14 mouse cellular contexts compared by ENCODE assay signal in genomic region chr10:80297526-80298133, GRCm38 (mm10). TPM values are rescaled to one million over a fixed set of nuclear protein-coding genes. Genes with fewer than 3 reads are reported as not detected.
DNase-seq lines count a peak whose midpoint lies in the region; ATAC-seq and TF ChIP-seq lines count a peak whose summit lies in the region.
"Had no signal": no experiment of that assay in that cellular context is flagged by ENCODE, and none has a peak within 500 bp of the region (broad histone marks: within the 10 kb centered on the region; RNA-seq: fewer than 3 reads in every experiment).

No protein-coding gene starts in this region.

- H3K4me3 ChIP-seq in heart, embryonic 12.5 days: no peak overlapping the region
- peak overlapping the region; percentile 79; the same call in 1 of the 2 replicates for H3K4me3 ChIP-seq in cortical plate, adult 2 months (ENCODE audit: insufficient read depth, low read length)
- H3K4me3 ChIP-seq in hindbrain, embryonic 10.5 days: peak overlapping the region; percentile 88; the same call in 1 of the 2 replicates
- H3K4me3 ChIP-seq in midbrain, embryonic 15.5 days: peak overlapping the region; percentile 47; the same call in 1 of the 2 replicates

- H3K27ac ChIP-seq in heart, embryonic 12.5 days (ENCODE audit: poor library complexity, severe bottlenecking): no peak overlapping the region
- H3K27ac ChIP-seq in cortical plate, adult 2 months (ENCODE audit: insufficient read depth, low read length): peak overlapping the region; percentile 86
- H3K27ac ChIP-seq in hindbrain, embryonic 10.5 days: peak overlapping the region; percentile 96
- H3K27ac ChIP-seq in midbrain, embryonic 15.5 days: peak overlapping the region; percentile 98
- H3K27ac ChIP-seq: kidney, postnatal 0 days; macrophage had no signal

- H3K9me3 ChIP-seq in heart, embryonic 12.5 days (replicated peaks): no peaks in the 10 kb centered on the region
- H3K9me3 ChIP-seq in hindbrain, embryonic 10.5 days: no peaks in the 10 kb centered on the region
- no peaks in the 10 kb centered on the region for H3K9me3 ChIP-seq in midbrain, embryonic 15.5 days

- H3K27me3 ChIP-seq in heart, embryonic 12.5 days (replicated peaks): peaks cover 64% of the 10 kb centered on the region
- peaks cover 61% of the 10 kb centered on the region for H3K27me3 ChIP-seq in hindbrain, embryonic 10.5 days (ENCODE audit: insufficient read depth, poor library complexity, severe bottlenecking)
- H3K27me3 ChIP-seq in midbrain, embryonic 15.5 days (replicated peaks): no peaks in the 10 kb centered on the region
- H3K27me3 ChIP-seq: Patski had no signal

- peaks cover 42% of the 10 kb centered on the region for H3K4me1 ChIP-seq in heart, embryonic 12.5 days (replicated peaks)
- H3K4me1 ChIP-seq in cortical plate, adult 2 months (ENCODE audit: control insufficient read depth, insufficient read depth, low read length): peaks cover 15% of the 10 kb centered on the region
- peaks cover 96% of the 10 kb centered on the region for H3K4me1 ChIP-seq in hindbrain, embryonic 10.5 days (replicated peaks)
- peaks cover 73% of the 10 kb centered on the region for H3K4me1 ChIP-seq in midbrain, embryonic 15.5 days

- no peak for TF ChIP-seq CTCF in cortical plate, adult 2 months (IDR thresholded peaks at IDR 0.05; ENCODE audit: extremely low read depth, insufficient read depth, low read length)

- no peak for TF ChIP-seq POLR2A in cortical plate, adult 2 months (IDR thresholded peaks at IDR 0.05; ENCODE audit: extremely low read depth, insufficient read depth, low read length)

- H3K36me3 ChIP-seq in heart, embryonic 12.5 days: peaks cover 21% of the 10 kb centered on the region
- H3K36me3 ChIP-seq in hindbrain, embryonic 10.5 days: peaks cover 28% of the 10 kb centered on the region
- peaks cover 14% of the 10 kb centered on the region for H3K36me3 ChIP-seq in midbrain, embryonic 15.5 days (replicated peaks)

- peak overlapping the region; percentile 23; the same call in 1 of the 2 replicates for H3K9ac ChIP-seq in heart, embryonic 12.5 days
- H3K9ac ChIP-seq in midbrain, embryonic 15.5 days: peak overlapping the region; percentile 92

- WGBS in heart, embryonic 12.5 days: 66% methylated on average over 8 of the region's 8 CpGs
- WGBS in hindbrain, embryonic 10.5 days: 74% methylated on average over 8 of the region's 8 CpGs
- 66% methylated on average over 8 of the region's 8 CpGs for WGBS in midbrain, embryonic 15.5 days

- DNase-seq in heart, adult 9 months (ENCODE audit: low spot score in 2 of 2): no peak
- no peak for DNase-seq in hindbrain, embryonic 10.5 days (ENCODE audit: low spot score)
- no peak for DNase-seq in adrenal gland, adult 8-10 months
- no peak for DNase-seq in retina, embryonic 14.5 days (ENCODE audit: low spot score)
- DNase-seq in frontal cortex, postnatal 14 days (ENCODE audit: low spot score in 2 of 2): no peak
- DNase-seq: adrenal gland, postnatal 14 days; gastrocnemius, postnatal 36 days; heart, postnatal 4 days had no signal

- ATAC-seq in heart, embryonic 12.5 days (ENCODE audit: insufficient number of reproducible peaks, low FRiP score): no peak
- ATAC-seq in midbrain, embryonic 15.5 days (replicated peaks): no peak
- ATAC-seq: Patski had no signal

- no peak overlapping the region for H3K4me2 ChIP-seq in heart, embryonic 12.5 days
- peak overlapping the region; percentile 98 for H3K4me2 ChIP-seq in midbrain, embryonic 15.5 days

RNA-seq across cellular contexts. Expression of gene Apc2, which starts 1.9 kb away (rescaled TPM):
- polyA plus RNA-seq in heart, embryonic 12.5 days (2016; fragmentation: Nextera tagmentation; extraction: Ambion mirVana): 0.89 and 1.4 TPM in 2 replicates
- polyA plus RNA-seq in cortical plate, adult 2 months (2012; rRNA removed): 54.9 and 55.2 TPM in 2 replicates
- 30.4 and 86.1 TPM in 2 replicates for polyA plus RNA-seq in hindbrain, embryonic 10.5 days (2016; fragmentation: Nextera tagmentation; extraction: Ambion mirVana)
- polyA plus RNA-seq in midbrain, embryonic 15.5 days (2015; fragmentation: Nextera tagmentation; extraction: Ambion mirVana): 223 and 247 TPM in 2 replicates
- 1 to 10 TPM; 1.5 to 6.8 (median 4.3) TPM for total RNA-seq in adrenal gland, adult 8-10 months (2022)

RNA-seq across cellular contexts. Expression of gene Rps15, which starts 5.4 kb away (rescaled TPM):
- 577 and 591 TPM in 2 replicates for polyA plus RNA-seq in heart, embryonic 12.5 days (2016; fragmentation: Nextera tagmentation; extraction: Ambion mirVana)
- polyA plus RNA-seq in cortical plate, adult 2 months (2012; rRNA removed): 2,242 and 2,263 TPM in 2 replicates
- 971 and 1,039 TPM in 2 replicates for polyA plus RNA-seq in hindbrain, embryonic 10.5 days (2016; fragmentation: Nextera tagmentation; extraction: Ambion mirVana)
- polyA plus RNA-seq in midbrain, embryonic 15.5 days (2015; fragmentation: Nextera tagmentation; extraction: Ambion mirVana): 516 and 528 TPM in 2 replicates
- 1,000 to 10,000 TPM; 1,106 to 1,181 (median 1,155) TPM for total RNA-seq in adrenal gland, adult 8-10 months (2022)

RNA-seq across cellular contexts. Expression of gene 2310011J03Rik, which starts 22.7 kb away (rescaled TPM):
- polyA plus RNA-seq in heart, embryonic 12.5 days (2016; fragmentation: Nextera tagmentation; extraction: Ambion mirVana): 32.7 and 32.8 TPM in 2 replicates
- 51.9 and 52.3 TPM in 2 replicates for polyA plus RNA-seq in cortical plate, adult 2 months (2012; rRNA removed)
- polyA plus RNA-seq in hindbrain, embryonic 10.5 days (2016; fragmentation: Nextera tagmentation; extraction: Ambion mirVana): 55.6 and 60.9 TPM in 2 replicates
- 25.4 and 28.0 TPM in 2 replicates for polyA plus RNA-seq in midbrain, embryonic 15.5 days (2015; fragmentation: Nextera tagmentation; extraction: Ambion mirVana)
- 10 to 100 TPM; 34.7 to 40.0 (median 35.4) TPM for total RNA-seq in adrenal gland, adult 8-10 months (2022)

RNA-seq across cellular contexts. Expression of gene Pcsk4, which starts 31.7 kb away (rescaled TPM):
- polyA plus RNA-seq in heart, embryonic 12.5 days (2016; fragmentation: Nextera tagmentation; extraction: Ambion mirVana): 1.0 and 1.5 TPM in 2 replicates
- polyA plus RNA-seq in cortical plate, adult 2 months (2012; rRNA removed): 13.1 and 13.9 TPM in 2 replicates
- 3.3 and 3.9 TPM in 2 replicates for polyA plus RNA-seq in hindbrain, embryonic 10.5 days (2016; fragmentation: Nextera tagmentation; extraction: Ambion mirVana)
- polyA plus RNA-seq in midbrain, embryonic 15.5 days (2015; fragmentation: Nextera tagmentation; extraction: Ambion mirVana): 4.4 and 5.8 TPM in 2 replicates
- total RNA-seq in adrenal gland, adult 8-10 months (2022): 1 to 10 TPM; 3.5 to 8.2 (median 5.8) TPM

RNA-seq across cellular contexts. Expression of gene Reep6, which starts 32.1 kb away (rescaled TPM):
- 3.1 and 3.7 TPM in 2 replicates for polyA plus RNA-seq in heart, embryonic 12.5 days (2016; fragmentation: Nextera tagmentation; extraction: Ambion mirVana)
- 5.7 and 6.3 TPM in 2 replicates for polyA plus RNA-seq in cortical plate, adult 2 months (2012; rRNA removed)
- polyA plus RNA-seq in hindbrain, embryonic 10.5 days (2016; fragmentation: Nextera tagmentation; extraction: Ambion mirVana): 7.2 and 11.2 TPM in 2 replicates
- polyA plus RNA-seq in midbrain, embryonic 15.5 days (2015; fragmentation: Nextera tagmentation; extraction: Ambion mirVana): 5.5 TPM in 2 replicates
- 1 to 10 TPM; 5.1 to 6.6 (median 5.9) TPM for total RNA-seq in adrenal gland, adult 8-10 months (2022)

Comparison
In these comparisons a context has a peak if more than half of its experiments do, and no peak if none do; other contexts are left out.
1. RNA of gene Apc2, which starts 1.9 kb away (polyA plus RNA-seq): 223 to 247 TPM in midbrain, embryonic 15.5 days, 30.4 to 86.1 TPM in hindbrain, embryonic 10.5 days and 54.9 to 55.2 TPM in cortical plate, adult 2 months; 0.89 to 1.4 TPM in heart, embryonic 12.5 days; every median in the first group is over 10 times any median in the second.